Comparison of ENCODE assay signal across 11 mouse cellular contexts in the genomic region with DNA sequence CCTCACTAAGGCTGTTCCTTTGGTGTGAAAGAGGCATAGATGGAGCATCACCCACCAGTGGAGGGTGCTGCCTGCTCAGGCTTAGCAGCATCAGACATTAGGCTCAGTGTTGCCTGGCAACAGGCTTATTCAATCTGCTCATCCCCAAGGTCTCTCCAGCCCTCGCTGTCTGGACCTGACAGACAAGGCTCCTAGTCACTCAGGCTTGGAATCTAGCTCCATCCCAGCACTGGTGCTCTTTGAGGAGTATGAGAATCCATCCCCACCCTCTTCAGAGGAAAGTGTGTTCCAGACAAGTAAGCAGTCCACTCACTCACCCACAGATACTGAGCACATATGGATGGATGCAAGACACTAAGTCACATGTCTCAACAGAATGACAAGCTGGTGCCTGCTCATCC. TPM values are rescaled to one million over a fixed set of nuclear protein-coding genes. Genes with fewer than 3 reads are reported as not detected.
DNase-seq lines count a peak whose midpoint lies in the region; ATAC-seq lines count a peak whose summit lies in the region.
"Had no signal": no experiment of that assay in that cellular context is flagged by ENCODE, and none has a peak within 500 bp of the region (broad histone marks: within the 10 kb centered on the region; RNA-seq: fewer than 3 reads in every experiment).

No protein-coding gene starts in this region.

- H3K36me3 ChIP-seq in forebrain, embryonic 16.5 days (ENCODE audit: control insufficient read depth, insufficient read depth), result no peaks in the 10 kb centered on the region
- H3K36me3 ChIP-seq in heart, embryonic 11.5 days (ENCODE audit: control insufficient read depth, insufficient read depth, low read length), result no peaks in the 10 kb centered on the region

- peak; percentile 87 for ATAC-seq in frontal cortex, adult (ENCODE audit: low TSS enrichment)
- ATAC-seq in forebrain, embryonic 16.5 days, result peak; percentile 79; the same call in 1 of the 2 replicates
- no peak for ATAC-seq in heart, embryonic 11.5 days (replicated peaks; ENCODE audit: insufficient number of reproducible peaks, low FRiP score, low TSS enrichment)

- no peaks in the 10 kb centered on the region for H3K27me3 ChIP-seq in forebrain, embryonic 16.5 days (replicated peaks; ENCODE audit: control insufficient read depth, insufficient read depth, low read length)
- H3K27me3 ChIP-seq in heart, embryonic 11.5 days (ENCODE audit: control insufficient read depth, insufficient read depth, low read length), result no peaks in the 10 kb centered on the region

- DNase-seq in frontal cortex, postnatal 14 days (ENCODE audit: low spot score in 2 of 2), result no peak
- peak; percentile 26 to 44 for DNase-seq in left cerebral cortex, adult 9 months (ENCODE audit: low spot score in 2 of 2)
- DNase-seq in retina, postnatal 1 day, result peak; percentile 68
- DNase-seq in gastrocnemius, postnatal 10 days, result no peak
- no peak for DNase-seq in urinary bladder, postnatal 14 days (ENCODE audit: low spot score)
- DNase-seq: cerebellum, adult 2 months; heart, postnatal 36 days; thymus, adult 18-20 months had no signal

- no peaks in the 10 kb centered on the region for H3K4me1 ChIP-seq in forebrain, embryonic 16.5 days (replicated peaks; ENCODE audit: control insufficient read depth, insufficient read depth, low read length)
- no peaks in the 10 kb centered on the region for H3K4me1 ChIP-seq in heart, embryonic 11.5 days (ENCODE audit: control insufficient read depth, insufficient read depth, low read length)

- H3K9ac ChIP-seq in forebrain, embryonic 16.5 days (replicated peaks; ENCODE audit: low read depth, low read length), result no peak overlapping the region
- no peak overlapping the region for H3K9ac ChIP-seq in heart, embryonic 11.5 days (ENCODE audit: low read depth, low read length)

- H3K4me2 ChIP-seq in forebrain, embryonic 16.5 days (ENCODE audit: low read length), result no peak overlapping the region
- H3K4me2 ChIP-seq in heart, embryonic 11.5 days, result no peak overlapping the region

- no peaks in the 10 kb centered on the region for H3K9me3 ChIP-seq in forebrain, embryonic 16.5 days (ENCODE audit: control insufficient read depth, low read length)
- no peaks in the 10 kb centered on the region for H3K9me3 ChIP-seq in heart, embryonic 11.5 days (replicated peaks; ENCODE audit: control insufficient read depth, low read length)

- H3K4me3 ChIP-seq in forebrain, embryonic 16.5 days (replicated peaks; ENCODE audit: low read length), result no peak overlapping the region
- H3K4me3 ChIP-seq in heart, embryonic 11.5 days (ENCODE audit: low read depth, low read length), result no peak overlapping the region

- H3K27ac ChIP-seq in forebrain, embryonic 16.5 days (ENCODE audit: low read length), result no peak overlapping the region
- no peak overlapping the region for H3K27ac ChIP-seq in heart, embryonic 11.5 days (ENCODE audit: low read depth, low read length)

- 13% methylated on average over 1 of the region's 1 CpGs for WGBS in forebrain, embryonic 16.5 days
- 29% methylated on average over 1 of the region's 1 CpGs for WGBS in heart, embryonic 11.5 days (ENCODE audit: insufficient replicate concordance)

RNA-seq across cellular contexts. Expression of gene Zfp648, which starts 22.8 kb away (rescaled TPM):
- polyA plus RNA-seq in forebrain, embryonic 16.5 days (2015; fragmentation: Nextera tagmentation; extraction: Ambion mirVana), result 0.34 and 0.68 TPM in 2 replicates
- not detected for total RNA-seq in gastrocnemius, postnatal 10 days (2021)
- polyA plus RNA-seq in heart, embryonic 11.5 days (2014; fragmentation: Nextera tagmentation; extraction: Ambion mirVana), result not detected in 2 replicates
- total RNA-seq: heart, postnatal 36 days had no signal
- polyA plus RNA-seq: cerebellum, adult 2 months had no signal

Comparison
In these comparisons a context has a peak if more than half of its experiments do, and no peak if none do; other contexts are left out.
1. DNase-seq: peak in left cerebral cortex, adult 9 months (2 of 2) and retina, postnatal 1 day (single experiment); none in frontal cortex, postnatal 14 days (0 of 2), gastrocnemius, postnatal 10 days (single experiment) and urinary bladder, postnatal 14 days (single experiment).